In the genomic region with DNA sequence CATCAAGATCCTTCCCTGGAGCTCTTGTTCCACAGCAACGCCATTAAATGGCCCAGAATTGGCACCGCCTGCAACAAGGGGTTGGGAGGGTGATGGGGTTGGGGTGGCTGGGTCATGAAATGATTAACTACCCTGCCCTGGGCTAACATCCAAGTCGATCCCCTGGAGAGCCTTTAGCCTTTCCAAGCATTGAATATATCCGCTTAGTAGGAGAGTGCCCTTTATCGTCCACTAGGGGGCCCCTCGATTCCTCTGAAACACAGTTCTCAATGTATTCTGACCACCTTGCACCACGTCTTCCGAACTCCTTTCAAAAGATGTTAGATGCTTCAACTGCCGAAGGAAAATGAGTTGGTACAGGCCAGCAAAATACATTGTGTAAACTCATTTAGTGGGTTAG, we compare ENCODE assay signal across 9 mouse cellular contexts. TPM values are rescaled to one million over a fixed set of nuclear protein-coding genes. Genes with fewer than 3 reads are reported as not detected.
DNase-seq lines count a peak whose midpoint lies in the region; ATAC-seq and TF ChIP-seq lines count a peak whose summit lies in the region.
"Had no signal": no experiment of that assay in that cellular context is flagged by ENCODE, and none has a peak within 500 bp of the region (broad histone marks: within the 10 kb centered on the region; RNA-seq: fewer than 3 reads in every experiment).

No protein-coding gene starts in this region.

- H3K27ac ChIP-seq in intestine, postnatal 0 days (ENCODE audit: low read depth, low read length) = no peak overlapping the region

- DNase-seq in layer of hippocampus, postnatal 10 days (ENCODE audit: low spot score in 2 of 2) = peak; percentile 17 to 34
- no peak for DNase-seq in layer of hippocampus, adult 9-10 months (ENCODE audit: low spot score)
- peak; percentile 61 for DNase-seq in Muller cell, postnatal 12 days (ENCODE audit: inconsistent ontology term)
- DNase-seq in embryo, embryonic 11.5 days (ENCODE audit: low read depth, low spot score) = peak; percentile 72
- peak; percentile 25 to 26 for DNase-seq in lung, adult 18-20 months
- peak; percentile 83 for DNase-seq in retina, postnatal 1 day
- no peak for DNase-seq in urinary bladder, adult 18-20 months (ENCODE audit: low spot score in 2 of 2)

- H3K9ac ChIP-seq in intestine, postnatal 0 days (ENCODE audit: low read depth, low read length) = no peak overlapping the region

- H3K27me3 ChIP-seq in intestine, postnatal 0 days (replicated peaks; ENCODE audit: control insufficient read depth, insufficient read depth, low read length) = no peaks in the 10 kb centered on the region

- peak; percentile 78 for TF ChIP-seq CTCF in intestine, postnatal 0 days (IDR thresholded peaks at IDR 0.05; ENCODE audit: low read depth)

- no peak overlapping the region for H3K4me2 ChIP-seq in intestine, postnatal 0 days (replicated peaks; ENCODE audit: low read depth)

- H3K4me3 ChIP-seq in intestine, postnatal 0 days (ENCODE audit: low read depth, low read length) = no peak overlapping the region

- 11% methylated on average over 9 of the region's 9 CpGs for WGBS in intestine, postnatal 0 days

- peaks cover 4% of the 10 kb centered on the region; the same call in 1 of the 2 replicates for H3K36me3 ChIP-seq in intestine, postnatal 0 days (ENCODE audit: control insufficient read depth, insufficient read depth)

- H3K9me3 ChIP-seq in intestine, postnatal 0 days (ENCODE audit: control insufficient read depth) = no peaks in the 10 kb centered on the region

- no peak for ATAC-seq in intestine, postnatal 0 days

- peaks cover 9% of the 10 kb centered on the region for H3K4me1 ChIP-seq in intestine, postnatal 0 days (replicated peaks; ENCODE audit: control insufficient read depth, insufficient read depth, low read length)

RNA-seq across cellular contexts. Expression of a gene that starts 2.2 kb away (rescaled TPM):
- total RNA-seq in layer of hippocampus, postnatal 10 days (2021) = 10 to 100 TPM; 19.1 to 21.6 TPM
- polyA plus RNA-seq in intestine, postnatal 0 days (2015; fragmentation: Nextera tagmentation; extraction: Ambion mirVana) = 9.3 and 11.0 TPM in 2 replicates

RNA-seq across cellular contexts. Expression of a gene that starts 22.7 kb away (rescaled TPM):
- not detected for total RNA-seq in layer of hippocampus, postnatal 10 days (2021)
- not detected in 2 replicates for polyA plus RNA-seq in intestine, postnatal 0 days (2015; fragmentation: Nextera tagmentation; extraction: Ambion mirVana)
- total RNA-seq: gastrocnemius, postnatal 36 days had no signal

RNA-seq across cellular contexts. Expression of a gene that starts 54.6 kb away (rescaled TPM):
- 10 to 100 TPM; 46.9 to 51.2 TPM for total RNA-seq in layer of hippocampus, postnatal 10 days (2021)
- 8.8 and 8.9 TPM in 2 replicates for polyA plus RNA-seq in intestine, postnatal 0 days (2015; fragmentation: Nextera tagmentation; extraction: Ambion mirVana)

Comparison
In these comparisons a context has a peak if more than half of its experiments do, and no peak if none do; other contexts are left out.
1. DNase-seq: peak in layer of hippocampus, postnatal 10 days (2 of 2), Muller cell, postnatal 12 days (single experiment), embryo, embryonic 11.5 days (single experiment), lung, adult 18-20 months (2 of 2) and retina, postnatal 1 day (single experiment); none in layer of hippocampus, adult 9-10 months (single experiment) and urinary bladder, adult 18-20 months (0 of 2).